12 mouse cellular contexts compared by ENCODE assay signal in the genomic region with DNA sequence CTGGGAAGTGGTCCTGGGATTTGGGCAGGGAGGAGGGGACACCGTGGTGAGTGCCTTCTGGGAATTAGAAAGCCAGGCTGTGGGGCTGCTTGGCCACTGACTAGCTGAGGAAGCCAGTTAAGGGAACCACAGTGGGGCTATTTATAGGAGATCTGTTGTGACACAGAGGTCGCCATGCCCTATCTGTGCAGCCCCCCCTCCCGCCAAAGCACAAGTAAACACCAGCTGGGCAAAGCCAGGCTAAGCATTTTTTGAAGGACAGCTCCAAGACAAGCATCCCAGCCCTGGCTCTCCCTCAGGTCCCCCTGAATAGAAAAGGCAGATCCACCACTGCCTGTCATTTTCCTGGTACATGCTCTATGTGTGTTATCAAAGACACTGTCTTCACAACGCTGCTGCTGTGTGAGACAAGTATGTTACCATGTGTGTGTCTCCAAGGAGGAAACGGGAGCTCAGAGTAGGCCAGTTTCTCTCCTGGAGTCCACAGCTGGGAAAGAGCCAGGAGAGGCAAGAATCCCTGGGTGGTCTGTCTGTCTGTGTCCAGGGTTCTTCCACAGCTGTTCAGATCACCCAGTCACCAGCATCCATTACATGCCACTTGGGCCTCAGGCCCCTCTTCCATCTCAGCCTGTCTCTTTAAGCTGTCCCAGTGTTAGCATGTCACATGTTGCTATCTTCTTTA. TPM values are rescaled to one million over a fixed set of nuclear protein-coding genes. Genes with fewer than 3 reads are reported as not detected.
DNase-seq lines count a peak whose midpoint lies in the region; ATAC-seq and TF ChIP-seq lines count a peak whose summit lies in the region.
"Had no signal": no experiment of that assay in that cellular context is flagged by ENCODE, and none has a peak within 500 bp of the region (broad histone marks: within the 10 kb centered on the region; RNA-seq: fewer than 3 reads in every experiment).

No protein-coding gene starts in this region.

- no peak overlapping the region for H3K4me3 ChIP-seq in layer of hippocampus, adult 2 months
- no peak overlapping the region for H3K4me3 ChIP-seq in brown adipose tissue, adult 24 weeks (ENCODE audit: insufficient read depth, low read depth, low read length)
- no peak overlapping the region for H3K4me3 ChIP-seq in heart, embryonic 11.5 days (ENCODE audit: low read depth, low read length)
- no peak overlapping the region for H3K4me3 ChIP-seq in liver, embryonic 12.5 days
- no peak overlapping the region for H3K4me3 ChIP-seq in midbrain, embryonic 14.5 days (replicated peaks; ENCODE audit: low read depth, low read length)
- no peak overlapping the region for H3K4me3 ChIP-seq in hindbrain, embryonic 14.5 days (replicated peaks; ENCODE audit: low read length)
- H3K4me3 ChIP-seq: hindbrain, embryonic 12.5 days had no signal

- H3K27me3 ChIP-seq in heart, embryonic 11.5 days (ENCODE audit: control insufficient read depth, insufficient read depth, low read length): no peaks in the 10 kb centered on the region
- H3K27me3 ChIP-seq in liver, embryonic 12.5 days (replicated peaks): peaks cover 26% of the 10 kb centered on the region
- no peaks in the 10 kb centered on the region for H3K27me3 ChIP-seq in midbrain, embryonic 14.5 days (ENCODE audit: control insufficient read depth, insufficient read depth, low read length)
- no peaks in the 10 kb centered on the region for H3K27me3 ChIP-seq in hindbrain, embryonic 14.5 days (ENCODE audit: control insufficient read depth, insufficient read depth, low read length)

- H3K4me1 ChIP-seq in brown adipose tissue, adult 24 weeks (ENCODE audit: control insufficient read depth, insufficient read depth, insufficient read length, low read length): peaks cover 6% of the 10 kb centered on the region
- H3K4me1 ChIP-seq in heart, embryonic 11.5 days (ENCODE audit: control insufficient read depth, insufficient read depth, low read length): peaks cover 19% of the 10 kb centered on the region
- peaks cover 23% of the 10 kb centered on the region for H3K4me1 ChIP-seq in liver, embryonic 12.5 days
- 0 out of 2 replicates have a peak, but pooled peaks cover 8% of the 10 kb centered on the region for H3K4me1 ChIP-seq in midbrain, embryonic 14.5 days (ENCODE audit: control insufficient read depth, insufficient read depth, low read length)
- H3K4me1 ChIP-seq in hindbrain, embryonic 14.5 days (replicated peaks; ENCODE audit: control insufficient read depth, insufficient read depth, low read length): peaks cover 7% of the 10 kb centered on the region

- ATAC-seq in heart, embryonic 11.5 days (replicated peaks; ENCODE audit: insufficient number of reproducible peaks, low FRiP score, low TSS enrichment): no peak
- ATAC-seq in liver, embryonic 12.5 days: no peak
- ATAC-seq in midbrain, embryonic 14.5 days (ENCODE audit: low FRiP score, low TSS enrichment): no peak
- ATAC-seq in hindbrain, embryonic 14.5 days (ENCODE audit: low FRiP score): no peak

- H3K9me3 ChIP-seq in heart, embryonic 11.5 days (replicated peaks; ENCODE audit: control insufficient read depth, low read length): no peaks in the 10 kb centered on the region
- H3K9me3 ChIP-seq in liver, embryonic 12.5 days (replicated peaks): no peaks in the 10 kb centered on the region
- no peaks in the 10 kb centered on the region for H3K9me3 ChIP-seq in midbrain, embryonic 14.5 days (ENCODE audit: control insufficient read depth, low read length)
- no peaks in the 10 kb centered on the region for H3K9me3 ChIP-seq in hindbrain, embryonic 14.5 days (ENCODE audit: control insufficient read depth, low read length)
- H3K9me3 ChIP-seq: hindbrain, embryonic 12.5 days had no signal

- no peak for DNase-seq in layer of hippocampus, adult 2 months (ENCODE audit: low spot score in 2 of 2)
- DNase-seq in layer of hippocampus, adult 18-20 months (ENCODE audit: low spot score in 2 of 2): no peak
- no peak for DNase-seq in midbrain, embryonic 14.5 days
- no peak for DNase-seq in right cerebral cortex, postnatal 4 days
- no peak for DNase-seq in hindbrain, embryonic 14.5 days (ENCODE audit: low spot score)
- DNase-seq: adrenal gland, postnatal 10 days; retina, postnatal 1 day had no signal

- WGBS in heart, embryonic 11.5 days (ENCODE audit: insufficient replicate concordance): 22% methylated on average over 5 of the region's 5 CpGs
- 28% methylated on average over 5 of the region's 5 CpGs for WGBS in liver, embryonic 12.5 days (ENCODE audit: insufficient replicate concordance)
- 70% methylated on average over 5 of the region's 5 CpGs for WGBS in midbrain, embryonic 14.5 days
- WGBS in hindbrain, embryonic 14.5 days: 65% methylated on average over 5 of the region's 5 CpGs

- peak overlapping the region; percentile 46; the same call in 1 of the 2 replicates for H3K27ac ChIP-seq in layer of hippocampus, adult 2 months
- H3K27ac ChIP-seq in brown adipose tissue, adult 24 weeks (replicated peaks; ENCODE audit: low read depth, low read length): peak overlapping the region; percentile 37; the same call in 1 of the 2 replicates
- H3K27ac ChIP-seq in heart, embryonic 11.5 days (ENCODE audit: low read depth, low read length): peak overlapping the region; percentile 85
- H3K27ac ChIP-seq in liver, embryonic 12.5 days: 0 out of 2 replicates have a peak overlapping the region, but pooled peaks have one; percentile 8
- no peak overlapping the region for H3K27ac ChIP-seq in midbrain, embryonic 14.5 days (replicated peaks; ENCODE audit: low read depth, low read length)
- no peak overlapping the region for H3K27ac ChIP-seq in hindbrain, embryonic 14.5 days
- H3K27ac ChIP-seq: hindbrain, embryonic 12.5 days; liver, embryonic 14.5 days had no signal

- TF ChIP-seq CTCF in layer of hippocampus, adult 2 months (conservative IDR thresholded peaks at IDR 0.05): no peak

- no peaks in the 10 kb centered on the region for H3K36me3 ChIP-seq in heart, embryonic 11.5 days (ENCODE audit: control insufficient read depth, insufficient read depth, low read length)
- no peaks in the 10 kb centered on the region for H3K36me3 ChIP-seq in liver, embryonic 12.5 days
- H3K36me3 ChIP-seq in midbrain, embryonic 14.5 days (ENCODE audit: control insufficient read depth, insufficient read depth, low read length): no peaks in the 10 kb centered on the region
- no peaks in the 10 kb centered on the region for H3K36me3 ChIP-seq in hindbrain, embryonic 14.5 days (replicated peaks; ENCODE audit: control insufficient read depth, insufficient read depth)
- H3K36me3 ChIP-seq: hindbrain, embryonic 12.5 days had no signal

- H3K9ac ChIP-seq in heart, embryonic 11.5 days (ENCODE audit: low read depth, low read length): peak overlapping the region; percentile 46
- no peak overlapping the region for H3K9ac ChIP-seq in liver, embryonic 12.5 days
- no peak overlapping the region for H3K9ac ChIP-seq in midbrain, embryonic 14.5 days (replicated peaks; ENCODE audit: low read length)
- no peak overlapping the region for H3K9ac ChIP-seq in hindbrain, embryonic 14.5 days
- H3K9ac ChIP-seq: hindbrain, embryonic 12.5 days; liver, embryonic 14.5 days had no signal

- 0 out of 2 replicates have a peak overlapping the region, but pooled peaks have one; percentile 3 for H3K4me2 ChIP-seq in heart, embryonic 11.5 days
- H3K4me2 ChIP-seq in liver, embryonic 12.5 days: no peak overlapping the region
- no peak overlapping the region for H3K4me2 ChIP-seq in midbrain, embryonic 14.5 days (ENCODE audit: low read length)
- H3K4me2 ChIP-seq in hindbrain, embryonic 14.5 days (replicated peaks): no peak overlapping the region
- H3K4me2 ChIP-seq: hindbrain, embryonic 12.5 days had no signal

RNA-seq across cellular contexts. Expression of gene Nr4a1, which starts 5.9 kb away (rescaled TPM):
- 10 to 100 TPM; 39.8 to 54.8 TPM for total RNA-seq in layer of hippocampus, adult 2 months (2021)
- total RNA-seq in layer of hippocampus, adult 18-20 months (2021): 100 to 1,000 TPM in 1 of 2 experiments, 10 to 100 TPM in 1; 87.1 to 105 TPM
- 20.8 and 136 TPM in 2 replicates for polyA plus RNA-seq in brown adipose tissue, adult 24 weeks (2012; ENCODE audit: insufficient read depth, insufficient read length, missing spikeins)
- 7.5 and 8.1 TPM in 2 replicates for polyA plus RNA-seq in heart, embryonic 11.5 days (2014; fragmentation: Nextera tagmentation; extraction: Ambion mirVana)
- polyA plus RNA-seq in liver, embryonic 12.5 days (2016; fragmentation: Nextera tagmentation; extraction: Ambion mirVana): 0.83 and 1.0 TPM in 2 replicates
- polyA plus RNA-seq in midbrain, embryonic 14.5 days (2014; fragmentation: Nextera tagmentation; extraction: Ambion mirVana): 2.9 and 3.5 TPM in 2 replicates
- polyA plus RNA-seq in hindbrain, embryonic 14.5 days (2014; fragmentation: Nextera tagmentation; extraction: Ambion mirVana): 5.0 and 5.1 TPM in 2 replicates

RNA-seq across cellular contexts. Expression of gene Grasp, which starts 24.2 kb away (rescaled TPM):
- 10 to 100 TPM; 79.5 to 82.7 TPM for total RNA-seq in layer of hippocampus, adult 2 months (2021)
- 10 to 100 TPM; 75.9 to 86.7 TPM for total RNA-seq in layer of hippocampus, adult 18-20 months (2021)
- polyA plus RNA-seq in brown adipose tissue, adult 24 weeks (2012; ENCODE audit: insufficient read depth, insufficient read length, missing spikeins): 1.7 and 3.7 TPM in 2 replicates
- polyA plus RNA-seq in heart, embryonic 11.5 days (2014; fragmentation: Nextera tagmentation; extraction: Ambion mirVana): 4.1 TPM in 2 replicates
- polyA plus RNA-seq in liver, embryonic 12.5 days (2016; fragmentation: Nextera tagmentation; extraction: Ambion mirVana): 0.81 and 1.3 TPM in 2 replicates
- polyA plus RNA-seq in midbrain, embryonic 14.5 days (2014; fragmentation: Nextera tagmentation; extraction: Ambion mirVana): 0.93 and 0.97 TPM in 2 replicates
- 1.6 and 2.5 TPM in 2 replicates for polyA plus RNA-seq in hindbrain, embryonic 14.5 days (2014; fragmentation: Nextera tagmentation; extraction: Ambion mirVana)

RNA-seq across cellular contexts. Expression of gene Atg101, which starts 35.9 kb away (rescaled TPM):
- total RNA-seq in layer of hippocampus, adult 2 months (2021): 10 to 100 TPM; 50.6 to 53.3 TPM
- 10 to 100 TPM; 53.2 to 57.5 TPM for total RNA-seq in layer of hippocampus, adult 18-20 months (2021)
- polyA plus RNA-seq in brown adipose tissue, adult 24 weeks (2012; ENCODE audit: insufficient read depth, insufficient read length, missing spikeins): 34.8 and 38.0 TPM in 2 replicates
- 49.4 and 50.1 TPM in 2 replicates for polyA plus RNA-seq in heart, embryonic 11.5 days (2014; fragmentation: Nextera tagmentation; extraction: Ambion mirVana)
- 31.5 and 31.7 TPM in 2 replicates for polyA plus RNA-seq in liver, embryonic 12.5 days (2016; fragmentation: Nextera tagmentation; extraction: Ambion mirVana)
- 61.2 and 87.4 TPM in 2 replicates for polyA plus RNA-seq in midbrain, embryonic 14.5 days (2014; fragmentation: Nextera tagmentation; extraction: Ambion mirVana)
- polyA plus RNA-seq in hindbrain, embryonic 14.5 days (2014; fragmentation: Nextera tagmentation; extraction: Ambion mirVana): 65.4 and 66.3 TPM in 2 replicates

RNA-seq across cellular contexts. Expression of gene 6030408B16Rik, which starts 44.8 kb away (rescaled TPM):
- total RNA-seq in layer of hippocampus, adult 2 months (2021): under 1 TPM in 1 of 2 experiments, not detected in 1; 0.54 TPM
- total RNA-seq in layer of hippocampus, adult 18-20 months (2021): under 1 TPM; 0.27 to 0.66 TPM
- 0.91 TPM in 1 of 2 replicates, not detected in the other for polyA plus RNA-seq in brown adipose tissue, adult 24 weeks (2012; ENCODE audit: insufficient read depth, insufficient read length, missing spikeins)
- polyA plus RNA-seq in heart, embryonic 11.5 days (2014; fragmentation: Nextera tagmentation; extraction: Ambion mirVana): 1.3 and 2.2 TPM in 2 replicates
- polyA plus RNA-seq in liver, embryonic 12.5 days (2016; fragmentation: Nextera tagmentation; extraction: Ambion mirVana): 0.17 and 0.19 TPM in 2 replicates
- 0.30 and 0.51 TPM in 2 replicates for polyA plus RNA-seq in midbrain, embryonic 14.5 days (2014; fragmentation: Nextera tagmentation; extraction: Ambion mirVana)
- 0.23 and 0.37 TPM in 2 replicates for polyA plus RNA-seq in hindbrain, embryonic 14.5 days (2014; fragmentation: Nextera tagmentation; extraction: Ambion mirVana)

Comparison
In these comparisons a context has a peak if more than half of its experiments do, and no peak if none do; other contexts are left out.
1. H3K27ac ChIP-seq: peak in layer of hippocampus, adult 2 months (single experiment), brown adipose tissue, adult 24 weeks (single experiment), heart, embryonic 11.5 days (single experiment) and liver, embryonic 12.5 days (single experiment); none in midbrain, embryonic 14.5 days (single experiment) and hindbrain, embryonic 14.5 days (single experiment).